Mouse (Mus musculus): ENCODE measurements at regions not wholly inside any gene's neighbourhood (a gene's known extent, or its start where the extent isn't known, plus 50 kb on each side); places are given as distances from the start of the nearest gene placed in this dataset.

DNA sequence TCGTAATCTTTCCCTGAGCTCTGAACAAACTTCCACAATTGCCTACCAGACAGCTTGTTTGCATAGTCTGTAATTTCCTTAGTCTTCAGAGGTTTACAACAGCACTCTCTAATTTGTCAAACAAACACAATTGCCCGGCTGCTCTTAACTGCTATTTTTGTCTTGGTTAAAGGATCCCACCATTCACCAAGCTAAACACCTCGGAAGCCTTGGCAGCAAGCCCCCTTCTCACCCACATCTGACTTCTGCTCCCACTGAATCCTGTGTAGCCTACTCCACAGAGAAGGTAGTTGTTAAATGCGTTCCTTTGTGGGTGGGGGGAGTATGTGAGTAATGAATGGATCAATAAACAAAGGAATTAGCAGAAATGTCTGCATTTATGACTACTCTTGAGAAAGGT lies 59.8 kb upstream of the Rspo3 start:
- no peak for DNase-seq

DNA sequence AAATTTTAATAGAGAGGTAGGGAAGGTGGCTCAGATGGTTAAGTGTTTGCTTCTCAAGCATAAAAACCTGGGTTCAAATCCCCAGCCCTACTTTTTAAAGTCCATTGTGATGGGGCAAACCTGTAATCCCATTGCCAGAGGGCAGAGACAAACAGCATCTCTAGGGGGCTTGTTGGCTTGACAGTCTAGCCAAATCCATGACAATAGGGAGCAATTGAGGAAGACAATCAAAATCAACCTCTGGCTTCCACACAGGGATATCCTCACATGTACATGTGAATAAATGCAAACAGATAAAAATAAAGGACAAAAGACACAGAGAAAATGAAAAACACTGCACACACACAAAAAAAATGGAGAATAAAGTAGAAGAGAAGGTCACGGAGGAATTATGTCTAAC lies 59.3 kb upstream of the Rspo3 start:
- no peak for DNase-seq

DNA sequence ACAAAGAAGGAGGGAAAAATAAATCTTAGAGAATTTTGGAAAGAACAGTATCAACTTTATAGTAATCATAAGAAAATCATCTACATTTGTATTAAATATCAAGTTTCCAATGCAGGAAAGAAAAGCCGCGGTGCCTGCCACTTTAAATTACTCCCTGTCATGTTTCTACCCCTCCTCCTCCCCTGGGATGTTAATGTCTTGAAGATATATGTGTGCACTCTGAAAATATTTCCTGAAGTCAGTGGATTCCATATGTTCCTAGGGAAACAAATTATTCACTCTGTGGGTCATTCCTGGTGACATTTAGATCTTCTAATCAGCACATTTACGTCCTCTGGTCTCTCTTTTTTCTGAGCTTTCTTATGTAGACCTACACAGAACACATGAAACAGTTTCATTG lies 57.2 kb upstream of the Rspo3 start:
- DNase-seq, result no peak

DNA sequence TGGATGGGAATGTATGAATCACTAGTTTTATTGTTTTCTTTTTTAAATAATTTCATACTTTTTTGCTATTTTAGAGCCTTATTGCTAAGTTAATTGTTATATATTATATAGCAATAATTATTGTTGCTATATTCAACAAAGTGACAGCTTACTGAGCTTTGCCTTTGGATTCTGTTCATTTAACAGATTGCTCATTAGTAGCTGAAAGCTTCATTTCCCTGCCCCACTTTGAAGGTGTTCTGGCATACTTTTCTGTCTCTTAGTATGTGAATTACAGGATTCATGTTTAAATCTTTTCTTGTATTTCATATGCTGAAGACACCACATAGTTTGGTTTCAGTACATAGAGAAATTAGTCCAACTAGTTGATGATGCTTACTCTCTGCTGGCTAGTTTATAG lies 54.5 kb upstream of the Rspo3 start:
- DNase-seq, result no peak

DNA sequence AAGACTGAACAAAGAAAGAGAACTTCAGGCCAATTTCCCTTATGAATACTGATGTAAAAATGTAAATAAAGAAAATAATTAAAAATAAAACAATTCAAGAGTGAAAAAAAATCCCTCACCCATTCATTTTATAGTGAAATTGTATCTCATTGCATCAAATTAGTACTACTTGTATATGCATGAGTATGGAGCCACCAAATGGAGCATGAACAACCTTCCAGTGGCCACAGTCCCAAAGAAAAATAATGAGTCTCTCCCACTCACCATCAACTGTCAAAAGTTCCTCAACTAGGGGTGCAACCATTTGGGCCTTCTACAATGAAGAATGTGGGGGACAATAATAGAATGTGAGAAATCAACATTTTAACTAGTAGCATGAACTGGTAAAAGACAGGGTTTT lies 54.1 kb upstream of the Rspo3 start:
- no peak for DNase-seq
